Mouse (Mus musculus) granulocyte monocyte progenitor cell, adult 5-6 weeks (primary cell): ENCODE data around the gene Gpr63. TPM values are rescaled to one million over a fixed set of nuclear protein-coding genes. Genes with fewer than 3 reads are reported as not detected.
"Not testable (repeated sequence)": the region's sequence is repeated elsewhere in the genome, so short reads cannot be mapped to it uniquely, and the experiment has no call there.

Experiments
- ATAC-seq: replicated peaks from 2 replicates; pipeline ENCODE4 v1.8.0; 2016; ENCODE audit warnings: mild to moderate bottlenecking, moderate TSS enrichment, inconsistent platforms; ENCODE audit not compliant: poor library complexity, severe bottlenecking
- total RNA-seq, 2 experiments: library from RNA; stranded (forward) in 1 of 2; stranded (reverse) in 1 of 2; fragments of 200-712, 200-1000 nt in 1 of 2; fragments of >200 nt in 1 of 2; fragmentation: Nextera tagmentation in 1 of 2; gene quantifications; 2 replicates each; pipeline ENCODE4 v1.2.3; 2014 to 2017

Gpr63 gene
- total RNA-seq, 2 experiments from 2014 or later, result not detected

DNA sequence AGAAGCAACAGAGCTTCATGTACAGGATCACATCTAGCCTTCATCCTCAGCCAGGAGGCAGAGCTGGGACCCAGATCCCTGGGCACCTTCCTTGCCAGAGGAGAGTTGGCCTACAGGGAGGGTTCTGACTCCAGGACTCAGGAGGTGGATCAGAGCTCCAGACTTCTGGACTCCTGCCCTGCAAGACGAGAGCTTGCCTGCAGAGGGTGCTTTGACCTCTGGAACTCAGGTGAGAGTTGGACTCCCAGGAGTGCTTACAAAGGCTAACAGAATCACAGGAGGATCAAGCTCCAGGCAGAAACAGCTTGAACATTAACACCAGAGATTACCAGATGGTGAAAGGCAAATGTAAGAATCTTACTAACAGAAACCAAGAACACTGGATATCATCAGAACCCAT is 89.3 kb downstream of the Gpr63 start:
- ATAC-seq, result not testable (repeated sequence)

Other genes with a start within 250 kb of the Gpr63 start
- gene Klhl32, start 115.3 kb upstream of the Gpr63 start, total RNA-seq (2014; fragmentation: Nextera tagmentation), result not detected in 2 replicates
- gene Klhl32, start 115.3 kb upstream of the Gpr63 start, total RNA-seq (2017), result under 0.01 TPM in 1 of 2 replicates, not detected in the other
- 37.7 and 42.8 TPM in 2 replicates for gene Ndufaf4, start 68.3 kb upstream of the Gpr63 start, total RNA-seq (2014; fragmentation: Nextera tagmentation)
- gene Ndufaf4, start 68.3 kb upstream of the Gpr63 start, total RNA-seq (2017), result 41.3 and 48.9 TPM in 2 replicates